Mouse (Mus musculus): ENCODE results near the gene Mbnl2.

GRCm38 (mm10) chr14:120378002-120378401 is 102.5 kb downstream of the Mbnl2 start:
- TF ChIP-seq CTCF (IDR thresholded peaks at IDR 0.05; ENCODE audit: borderline replicate concordance, control insufficient read depth, extremely low read depth, insufficient read depth, low read length, poor library complexity) = no peak
- TF ChIP-seq POLR2A (IDR thresholded peaks at IDR 0.05; ENCODE audit: control insufficient read depth, extremely low read depth, insufficient read depth, low read length, poor library complexity) = no peak

Measured in thymus, adult 2 months (tissue).